In genomic region chr8:22059821-22060445, GRCm38 (mm10) we compare ENCODE assay signal across 8 mouse cellular contexts. TPM values are rescaled to one million over a fixed set of nuclear protein-coding genes. Genes with fewer than 3 reads are reported as not detected.
DNase-seq lines count a peak whose midpoint lies in the region; ATAC-seq lines count a peak whose summit lies in the region.

TSS of gene Atp7b (minus strand) at chr8:22060305.

- H3K27me3 ChIP-seq in hindbrain, embryonic 13.5 days = 0 out of 2 replicates have a peak, but pooled peaks cover 11% of the 10 kb centered on the region
- H3K27me3 ChIP-seq in limb, embryonic 13.5 days = peaks cover 36% of the 10 kb centered on the region
- H3K27me3 ChIP-seq in neural tube, embryonic 14.5 days (ENCODE audit: control insufficient read depth, insufficient read depth, low read length) = 0 out of 2 replicates have a peak, but pooled peaks cover 2% of the 10 kb centered on the region

- H3K9me3 ChIP-seq in hindbrain, embryonic 13.5 days = no peaks in the 10 kb centered on the region
- no peaks in the 10 kb centered on the region for H3K9me3 ChIP-seq in limb, embryonic 13.5 days
- H3K9me3 ChIP-seq in neural tube, embryonic 14.5 days (ENCODE audit: control insufficient read depth, low read length) = no peaks in the 10 kb centered on the region

- H3K4me1 ChIP-seq in hindbrain, embryonic 13.5 days (replicated peaks) = peaks cover 10% of the 10 kb centered on the region
- peaks cover 9% of the 10 kb centered on the region; the same call in 1 of the 2 replicates for H3K4me1 ChIP-seq in limb, embryonic 13.5 days
- peaks cover 9% of the 10 kb centered on the region for H3K4me1 ChIP-seq in neural tube, embryonic 14.5 days (ENCODE audit: control insufficient read depth, insufficient read depth, low read length)

- H3K4me2 ChIP-seq in hindbrain, embryonic 13.5 days = peak within 1 kb of the TSS; percentile 84
- H3K4me2 ChIP-seq in limb, embryonic 13.5 days (replicated peaks) = peak within 1 kb of the TSS; percentile 92
- H3K4me2 ChIP-seq in neural tube, embryonic 14.5 days (ENCODE audit: low read depth, low read length) = peak within 1 kb of the TSS; percentile 80

- H3K27ac ChIP-seq in hindbrain, embryonic 13.5 days = peak within 1 kb of the TSS; percentile 27
- no peak within 1 kb of the TSS for H3K27ac ChIP-seq in limb, embryonic 13.5 days
- peak within 1 kb of the TSS; percentile 44; the same call in 1 of the 2 replicates for H3K27ac ChIP-seq in neural tube, embryonic 14.5 days (ENCODE audit: low read depth, low read length)

- under 1% methylated on average over 45 of the region's 46 CpGs for WGBS in hindbrain, embryonic 13.5 days
- WGBS in limb, embryonic 13.5 days = 0% methylated on average over 37 of the region's 46 CpGs
- under 1% methylated on average over 34 of the region's 46 CpGs for WGBS in neural tube, embryonic 14.5 days

- peaks cover 22% of the 10 kb centered on the region for H3K36me3 ChIP-seq in hindbrain, embryonic 13.5 days
- H3K36me3 ChIP-seq in limb, embryonic 13.5 days = peaks cover 17% of the 10 kb centered on the region
- H3K36me3 ChIP-seq in neural tube, embryonic 14.5 days (ENCODE audit: control insufficient read depth, insufficient read depth, low read length) = peaks cover 5% of the 10 kb centered on the region

- peak within 1 kb of the TSS; percentile 76 for H3K9ac ChIP-seq in hindbrain, embryonic 13.5 days
- peak within 1 kb of the TSS; percentile 69 for H3K9ac ChIP-seq in limb, embryonic 13.5 days
- H3K9ac ChIP-seq in neural tube, embryonic 14.5 days (replicated peaks; ENCODE audit: low read depth, low read length) = peak within 1 kb of the TSS; percentile 66

- H3K4me3 ChIP-seq in hindbrain, embryonic 13.5 days = peak within 1 kb of the TSS; percentile 56
- H3K4me3 ChIP-seq in limb, embryonic 13.5 days = peak within 1 kb of the TSS; percentile 75
- peak within 1 kb of the TSS; percentile 71 for H3K4me3 ChIP-seq in neural tube, embryonic 14.5 days (ENCODE audit: low read depth, low read length)

- peak; percentile 94 for ATAC-seq in hindbrain, embryonic 13.5 days (ENCODE audit: low FRiP score)
- peak; percentile 88 for ATAC-seq in limb, embryonic 13.5 days (ENCODE audit: low FRiP score, low read depth)
- peak; percentile 92 for ATAC-seq in neural tube, embryonic 14.5 days (ENCODE audit: low read depth)

- DNase-seq in embryo, embryonic 10 days (ENCODE audit: low spot score) = peak; percentile 31
- DNase-seq in embryo, embryonic 10.5 days (ENCODE audit: low spot score) = no peak
- DNase-seq in urinary bladder, postnatal 36 days (ENCODE audit: low spot score in 2 of 2) = peak; percentile 1 to 33
- no peak for DNase-seq in urinary bladder, postnatal 25 days (ENCODE audit: low spot score)
- DNase-seq in gastrocnemius, postnatal 4 days (ENCODE audit: low spot score in 2 of 2) = no peak

RNA-seq across cellular contexts. Expression of gene Atp7b, which starts in this region (rescaled TPM):
- 1.6 and 1.7 TPM in 2 replicates for polyA plus RNA-seq in hindbrain, embryonic 13.5 days (2015; fragmentation: Nextera tagmentation; extraction: Ambion mirVana)
- polyA plus RNA-seq in limb, embryonic 13.5 days (2015; fragmentation: Nextera tagmentation; extraction: Ambion mirVana) = 0.65 and 0.83 TPM in 2 replicates
- 1.4 TPM in 2 replicates for polyA plus RNA-seq in neural tube, embryonic 14.5 days (2014; fragmentation: Nextera tagmentation; extraction: Ambion mirVana)
- total RNA-seq in gastrocnemius, postnatal 4 days (2021) = under 1 TPM; 0.12 to 0.18 TPM

Comparison
In these comparisons a context has a peak if more than half of its experiments do, and no peak if none do; other contexts are left out.
1. DNase-seq: peak in embryo, embryonic 10 days (single experiment) and urinary bladder, postnatal 36 days (2 of 2); none in embryo, embryonic 10.5 days (single experiment), urinary bladder, postnatal 25 days (single experiment) and gastrocnemius, postnatal 4 days (0 of 2).
2. Peak in ATAC-seq, H3K4me3 ChIP-seq, H3K9ac ChIP-seq and H3K4me2 ChIP-seq in limb, embryonic 13.5 days; RNA of the gene not detected or under 1 TPM.
3. Peak in every context shown above with its lines, with median percentiles within 50 percentile points of each other: ATAC-seq, H3K4me2 ChIP-seq, H3K4me3 ChIP-seq and H3K9ac ChIP-seq.